Mouse (Mus musculus): ENCODE measurements around the gene Slc47a2. TPM values are rescaled to one million over a fixed set of nuclear protein-coding genes. Genes with fewer than 3 reads are reported as not detected.

The Slc47a2 gene
- total and polyA plus RNA-seq, 2 experiments: not detected

GRCm38 (mm10) chr11:61268626-61269349 lies 73.9 kb downstream of the Slc47a2 start:
- no peaks in the 10 kb centered on the region for H3K36me3 ChIP-seq (ENCODE audit: control insufficient read depth, insufficient read depth, low read length)
- 35% methylated on average over 6 of the region's 6 CpGs for WGBS
- peak overlapping the region; percentile 88 for H3K27ac ChIP-seq (replicated peaks; ENCODE audit: insufficient read depth, low read depth, low read length)
- H3K27me3 ChIP-seq (ENCODE audit: control insufficient read depth, insufficient read depth, low read length): no peaks in the 10 kb centered on the region
- TF ChIP-seq POLR2A (IDR thresholded peaks at IDR 0.05; ENCODE audit: extremely low read depth, insufficient read depth, low read length) (no peak), CTCF (IDR thresholded peaks at IDR 0.05; ENCODE audit: low read depth, low read length) (no peak)
- H3K4me3 ChIP-seq (ENCODE audit: insufficient read depth, low read depth, low read length): no peak overlapping the region
- H3K79me2 ChIP-seq (ENCODE audit: control insufficient read depth, insufficient read depth, low read length): no peaks in the 10 kb centered on the region; the same call in 1 of the 2 replicates
- DNase-seq (ENCODE audit: extremely low read depth, low read depth, low spot score): peak; percentile 91
- H3K4me1 ChIP-seq (ENCODE audit: control insufficient read depth, insufficient read depth, low read length): peaks cover 35% of the 10 kb centered on the region
- H3K9ac ChIP-seq (ENCODE audit: low read depth, low read length): peak overlapping the region; percentile 23; the same call in 1 of the 2 replicates

- no peaks in the 10 kb centered on the region; the same call in 1 of the 2 replicates for H3K79me2 ChIP-seq (ENCODE audit: control insufficient read depth, insufficient read depth, low read length)
- peak within 1 kb of the TSS; percentile 81 for H3K4me3 ChIP-seq (ENCODE audit: insufficient read depth, low read depth, low read length)
- H3K27me3 ChIP-seq (ENCODE audit: control insufficient read depth, insufficient read depth, low read length): no peaks in the 10 kb centered on the region
- TF ChIP-seq CTCF (IDR thresholded peaks at IDR 0.05; ENCODE audit: low read depth, low read length) (no peak), POLR2A (IDR thresholded peaks at IDR 0.05; ENCODE audit: extremely low read depth, insufficient read depth, low read length) (peak; percentile 92)
- peak within 1 kb of the TSS; percentile 91 for H3K27ac ChIP-seq (replicated peaks; ENCODE audit: insufficient read depth, low read depth, low read length)
- H3K36me3 ChIP-seq (ENCODE audit: control insufficient read depth, insufficient read depth, low read length): peaks cover 17% of the 10 kb centered on the region
- peak within 1 kb of the TSS; percentile 89 for H3K9ac ChIP-seq (ENCODE audit: low read depth, low read length)
- DNase-seq (ENCODE audit: extremely low read depth, low read depth, low spot score): peak; percentile 88
- WGBS: under 1% methylated on average over 56 of the region's 58 CpGs
- peaks cover 33% of the 10 kb centered on the region for H3K4me1 ChIP-seq (ENCODE audit: control insufficient read depth, insufficient read depth, low read length)
These were observed 75.8 kb downstream of the Slc47a2 start, which contains the start of gene Aldh3a2 for GRCm38 (mm10) chr11:61266551-61267533. Gene Aldh3a2 (minus strand): TSS chr11:61267464.

GRCm38 (mm10) chr11:61263841-61264240 lies 78.8 kb downstream of the Slc47a2 start:
- TF ChIP-seq CTCF (IDR thresholded peaks at IDR 0.05; ENCODE audit: low read depth, low read length) (no peak), POLR2A (IDR thresholded peaks at IDR 0.05; ENCODE audit: extremely low read depth, insufficient read depth, low read length) (no peak)
- DNase-seq (ENCODE audit: extremely low read depth, low read depth, low spot score): peak; percentile 99
- Histone ChIP-seq H3K4me1 (ENCODE audit: control insufficient read depth, insufficient read depth, low read length) (peaks cover 20% of the 10 kb centered on the region), H3K27ac (replicated peaks; ENCODE audit: insufficient read depth, low read depth, low read length) (no peak overlapping the region), H3K27me3 (ENCODE audit: control insufficient read depth, insufficient read depth, low read length) (no peaks in the 10 kb centered on the region), H3K36me3 (ENCODE audit: control insufficient read depth, insufficient read depth, low read length) (peaks cover 35% of the 10 kb centered on the region), H3K4me3 (ENCODE audit: insufficient read depth, low read depth, low read length) (no peak overlapping the region), H3K79me2 (ENCODE audit: control insufficient read depth, insufficient read depth, low read length) (no peaks in the 10 kb centered on the region; the same call in 1 of the 2 replicates), H3K9ac (ENCODE audit: low read depth, low read length) (no peak overlapping the region)
- WGBS: 23% methylated on average over 1 of the region's 1 CpGs

- no peak for TF ChIP-seq POLR2A (IDR thresholded peaks at IDR 0.05; ENCODE audit: extremely low read depth, insufficient read depth, low read length)
- no peak for TF ChIP-seq CTCF (IDR thresholded peaks at IDR 0.05; ENCODE audit: low read depth, low read length)
- Histone ChIP-seq H3K4me1 (ENCODE audit: control insufficient read depth, insufficient read depth, low read length) (peaks cover 13% of the 10 kb centered on the region), H3K27ac (replicated peaks; ENCODE audit: insufficient read depth, low read depth, low read length) (no peak overlapping the region), H3K4me3 (ENCODE audit: insufficient read depth, low read depth, low read length) (no peak overlapping the region), H3K9ac (ENCODE audit: low read depth, low read length) (no peak overlapping the region), H3K36me3 (ENCODE audit: control insufficient read depth, insufficient read depth, low read length) (peaks cover 47% of the 10 kb centered on the region), H3K27me3 (ENCODE audit: control insufficient read depth, insufficient read depth, low read length) (no peaks in the 10 kb centered on the region), H3K79me2 (ENCODE audit: control insufficient read depth, insufficient read depth, low read length) (no peaks in the 10 kb centered on the region; the same call in 1 of the 2 replicates)
- no peak for DNase-seq (ENCODE audit: extremely low read depth, low read depth, low spot score)
- 93% methylated on average over 14 of the region's 14 CpGs for WGBS
These were observed 80.1 kb downstream of the Slc47a2 start for GRCm38 (mm10) chr11:61262516-61262915.

GRCm38 (mm10) chr11:61259106-61259505 lies 83.6 kb downstream of the Slc47a2 start:
- no peak for DNase-seq (ENCODE audit: extremely low read depth, low read depth, low spot score)
- peaks cover 10% of the 10 kb centered on the region for H3K4me1 ChIP-seq (ENCODE audit: control insufficient read depth, insufficient read depth, low read length)
- peaks cover 74% of the 10 kb centered on the region for H3K36me3 ChIP-seq (ENCODE audit: control insufficient read depth, insufficient read depth, low read length)
- H3K79me2 ChIP-seq (ENCODE audit: control insufficient read depth, insufficient read depth, low read length): no peaks in the 10 kb centered on the region; the same call in 1 of the 2 replicates
- TF ChIP-seq CTCF (IDR thresholded peaks at IDR 0.05; ENCODE audit: low read depth, low read length) (no peak), POLR2A (IDR thresholded peaks at IDR 0.05; ENCODE audit: extremely low read depth, insufficient read depth, low read length) (no peak)
- no peak overlapping the region for H3K9ac ChIP-seq (ENCODE audit: low read depth, low read length)
- H3K27me3 ChIP-seq (ENCODE audit: control insufficient read depth, insufficient read depth, low read length): peaks cover 3% of the 10 kb centered on the region; the same call in 1 of the 2 replicates
- 94% methylated on average over 6 of the region's 6 CpGs for WGBS
- no peak overlapping the region for H3K27ac ChIP-seq (replicated peaks; ENCODE audit: insufficient read depth, low read depth, low read length)
- H3K4me3 ChIP-seq (ENCODE audit: insufficient read depth, low read depth, low read length): no peak overlapping the region
